Comparison of ENCODE assay signal across 22 mouse cellular contexts in genomic region chr6:126568046-126568830, GRCm38 (mm10). TPM values are rescaled to one million over a fixed set of nuclear protein-coding genes. Genes with fewer than 3 reads are reported as not detected.
DNase-seq lines count a peak whose midpoint lies in the region; ATAC-seq and TF ChIP-seq lines count a peak whose summit lies in the region.
"Had no signal": no experiment of that assay in that cellular context is flagged by ENCODE, and none has a peak within 500 bp of the region (broad histone marks: within the 10 kb centered on the region; RNA-seq: fewer than 3 reads in every experiment).

No protein-coding gene starts in this region.

- ATAC-seq in midbrain, embryonic 11.5 days (ENCODE audit: low FRiP score): no peak
- ATAC-seq in midbrain, embryonic 16.5 days: no peak
- no peak for ATAC-seq in neural tube, embryonic 15.5 days (ENCODE audit: low FRiP score)
- ATAC-seq: CD4-positive, CD25-positive, alpha-beta regulatory T cell, adult 4 months; forebrain, embryonic 13.5 days; intestine, embryonic 15.5 days had no signal

- no peaks in the 10 kb centered on the region for H3K36me3 ChIP-seq in midbrain, embryonic 11.5 days (ENCODE audit: control insufficient read depth, insufficient read depth, low read length)
- no peaks in the 10 kb centered on the region for H3K36me3 ChIP-seq in midbrain, embryonic 16.5 days (ENCODE audit: control insufficient read depth, insufficient read depth, low read length)
- H3K36me3 ChIP-seq in neural tube, embryonic 15.5 days: no peaks in the 10 kb centered on the region
- H3K36me3 ChIP-seq: embryonic facial prominence, embryonic 10.5 days; G1E; heart, embryonic 15.5 days; hindbrain, embryonic 10.5 days; intestine, embryonic 15.5 days had no signal

- DNase-seq in cerebellum, adult 11 months: peak; percentile 67
- DNase-seq in cerebellum, postnatal 4 days (ENCODE audit: low spot score in 2 of 2): no peak
- peak; percentile 37 for DNase-seq in midbrain, embryonic 11.5 days (ENCODE audit: low spot score, missing footprints)
- DNase-seq in cerebellum, postnatal 10 days: peak; percentile 71 to 80
- DNase-seq in kidney, postnatal 10 days: no peak
- DNase-seq: adrenal gland, postnatal 14 days; B cell, adult 2 months; gastrocnemius, postnatal 14 days; heart, adult 2 months; kidney, adult 18-20 months had no signal

- no peak overlapping the region for H3K4me3 ChIP-seq in midbrain, embryonic 11.5 days (ENCODE audit: low read depth, low read length)
- no peak overlapping the region for H3K4me3 ChIP-seq in midbrain, embryonic 16.5 days (ENCODE audit: low read depth, low read length)
- H3K4me3 ChIP-seq in olfactory bulb, adult 2 months (ENCODE audit: insufficient read depth, low read depth, low read length): no peak overlapping the region
- no peak overlapping the region for H3K4me3 ChIP-seq in neural tube, embryonic 15.5 days (replicated peaks)
- H3K4me3 ChIP-seq: embryonic facial prominence, embryonic 10.5 days; forebrain, embryonic 13.5 days; heart, adult 2 months; heart, embryonic 15.5 days; hindbrain, embryonic 10.5 days; intestine, embryonic 15.5 days had no signal

- no peak overlapping the region for H3K4me2 ChIP-seq in midbrain, embryonic 11.5 days
- no peak overlapping the region for H3K4me2 ChIP-seq in midbrain, embryonic 16.5 days (ENCODE audit: low read length)
- H3K4me2 ChIP-seq in neural tube, embryonic 15.5 days: no peak overlapping the region
- H3K4me2 ChIP-seq: forebrain, embryonic 13.5 days; heart, embryonic 11.5 days; heart, embryonic 15.5 days; hindbrain, embryonic 14.5 days; intestine, embryonic 15.5 days had no signal

- WGBS in midbrain, embryonic 11.5 days: 86% methylated on average over 14 of the region's 14 CpGs
- WGBS in midbrain, embryonic 16.5 days: 81% methylated on average over 14 of the region's 14 CpGs
- WGBS in olfactory bulb, adult 2 months: 86% methylated on average over 14 of the region's 14 CpGs
- WGBS in neural tube, embryonic 15.5 days: 90% methylated on average over 14 of the region's 14 CpGs

- H3K9ac ChIP-seq in midbrain, embryonic 11.5 days (ENCODE audit: low read length): no peak overlapping the region
- no peak overlapping the region for H3K9ac ChIP-seq in midbrain, embryonic 16.5 days (ENCODE audit: low read depth, low read length)
- H3K9ac ChIP-seq in neural tube, embryonic 15.5 days (replicated peaks): no peak overlapping the region
- H3K9ac ChIP-seq: forebrain, embryonic 13.5 days; heart, embryonic 15.5 days; hindbrain, embryonic 14.5 days; intestine, embryonic 15.5 days had no signal

- no peak for TF ChIP-seq CTCF in olfactory bulb, adult 2 months (IDR thresholded peaks at IDR 0.05; ENCODE audit: insufficient read depth, low read depth, low read length)

- H3K27me3 ChIP-seq in midbrain, embryonic 11.5 days (ENCODE audit: control insufficient read depth, insufficient read depth, low read length): no peaks in the 10 kb centered on the region
- no peaks in the 10 kb centered on the region for H3K27me3 ChIP-seq in midbrain, embryonic 16.5 days (ENCODE audit: control insufficient read depth, insufficient read depth, low read depth, low read length)
- H3K27me3 ChIP-seq in neural tube, embryonic 15.5 days (replicated peaks): no peaks in the 10 kb centered on the region
- H3K27me3 ChIP-seq: forebrain, embryonic 13.5 days; heart, embryonic 15.5 days; intestine, embryonic 15.5 days had no signal

- TF ChIP-seq POLR2A in olfactory bulb, adult 2 months (IDR thresholded peaks at IDR 0.05; ENCODE audit: insufficient read depth, low read depth, low read length): no peak

- H3K4me1 ChIP-seq in midbrain, embryonic 11.5 days (ENCODE audit: control insufficient read depth, insufficient read depth, low read length): no peaks in the 10 kb centered on the region
- no peaks in the 10 kb centered on the region for H3K4me1 ChIP-seq in midbrain, embryonic 16.5 days (ENCODE audit: control insufficient read depth, insufficient read depth, low read length)
- peaks cover 45% of the 10 kb centered on the region for H3K4me1 ChIP-seq in olfactory bulb, adult 2 months (ENCODE audit: control insufficient read depth, insufficient read depth, low read length)
- H3K4me1 ChIP-seq in neural tube, embryonic 15.5 days: no peaks in the 10 kb centered on the region; the same call in 1 of the 2 replicates
- H3K4me1 ChIP-seq: embryonic facial prominence, embryonic 10.5 days; forebrain, embryonic 13.5 days; heart, embryonic 15.5 days; hindbrain, embryonic 10.5 days; intestine, embryonic 15.5 days had no signal

- no peak overlapping the region for H3K27ac ChIP-seq in midbrain, embryonic 11.5 days (ENCODE audit: low read depth, low read length)
- no peak overlapping the region for H3K27ac ChIP-seq in midbrain, embryonic 16.5 days (ENCODE audit: low read length)
- H3K27ac ChIP-seq in olfactory bulb, adult 2 months (ENCODE audit: insufficient read depth, low read depth, low read length): 0 out of 2 replicates have a peak overlapping the region, but pooled peaks have one; percentile 88
- H3K27ac ChIP-seq in neural tube, embryonic 15.5 days (replicated peaks): no peak overlapping the region
- H3K27ac ChIP-seq: embryonic facial prominence, embryonic 10.5 days; forebrain, embryonic 13.5 days; heart, adult 2 months; heart, embryonic 15.5 days; hindbrain, embryonic 10.5 days; hindbrain, embryonic 14.5 days; intestine, embryonic 15.5 days had no signal

- H3K9me3 ChIP-seq in midbrain, embryonic 11.5 days (ENCODE audit: control insufficient read depth, low read length): no peaks in the 10 kb centered on the region
- no peaks in the 10 kb centered on the region for H3K9me3 ChIP-seq in midbrain, embryonic 16.5 days (replicated peaks; ENCODE audit: control insufficient read depth, low read length, poor library complexity, severe bottlenecking)
- no peaks in the 10 kb centered on the region for H3K9me3 ChIP-seq in neural tube, embryonic 15.5 days (replicated peaks)
- H3K9me3 ChIP-seq: embryonic facial prominence, embryonic 10.5 days; forebrain, embryonic 13.5 days; heart, embryonic 15.5 days; hindbrain, embryonic 10.5 days; intestine, embryonic 15.5 days had no signal

RNA-seq across cellular contexts. Expression of gene Kcna5, which starts 33.0 kb away (rescaled TPM):
- polyA plus RNA-seq in midbrain, embryonic 11.5 days (2014; fragmentation: Nextera tagmentation; extraction: Ambion mirVana): 3.8 and 4.5 TPM in 2 replicates
- 4.1 and 4.3 TPM in 2 replicates for polyA plus RNA-seq in midbrain, embryonic 16.5 days (2015; fragmentation: Nextera tagmentation; extraction: Ambion mirVana)
- not detected in 2 replicates for polyA plus RNA-seq in olfactory bulb, adult 2 months (2012; ENCODE audit: insufficient read depth, insufficient read length, low replicate concordance, missing spikeins)
- 3.1 and 4.1 TPM in 2 replicates for polyA plus RNA-seq in neural tube, embryonic 15.5 days (2015; fragmentation: Nextera tagmentation; extraction: Ambion mirVana)
- polyA plus RNA-seq: CD4-positive, CD25-positive, alpha-beta regulatory T cell, adult 4 months; G1E had no signal

Comparison
In these comparisons a context has a peak if more than half of its experiments do, and no peak if none do; other contexts are left out.
1. DNase-seq: peak in cerebellum, adult 11 months (single experiment), midbrain, embryonic 11.5 days (single experiment) and cerebellum, postnatal 10 days (2 of 2); none in cerebellum, postnatal 4 days (0 of 2) and kidney, postnatal 10 days (single experiment).